Mouse (Mus musculus) kidney, postnatal 0 days (tissue): ENCODE data around the gene Lyar. TPM values are rescaled to one million over a fixed set of nuclear protein-coding genes. Genes with fewer than 3 reads are reported as not detected.
A peak's percentile ranks its signal among the peaks of the same experiment; 100 is the strongest.

Experiments used
- ATAC-seq: fragments of 200-750 bp; cut with Nextera tagmentation; replicated peaks from 2 replicates; pipeline ENCODE4 v1.8.0; 2017; ENCODE audit warnings: low read depth, moderate number of reproducible peaks, moderate TSS enrichment, moderate library complexity; ENCODE audit not compliant: low FRiP score
- DNase-seq: peaks from one replicate; pipeline ENCODE4 v3.0.0-alpha.2; 2016; ENCODE audit warnings: low spot score
- H3K27ac ChIP-seq: fragments of 300-500 bp; sonication (generic); 2 replicates; pipeline ENCODE4 v1.5.1; 2014; ENCODE audit warnings: mild to moderate bottlenecking
- H3K27me3 ChIP-seq: fragments of 300-500 bp; sonication (generic); 2 replicates; pipeline ENCODE4 v1.6.1; 2014; ENCODE audit warnings: low read length, mixed read lengths; ENCODE audit not compliant: insufficient read depth
- H3K36me3 ChIP-seq: fragments of 300-500 bp; sonication (generic); 2 replicates; pipeline ENCODE4 v1.6.1; 2014; ENCODE audit warnings: low read length, mixed read lengths; ENCODE audit not compliant: insufficient read depth
- H3K4me1 ChIP-seq: fragments of 300-500 bp; sonication (generic); replicated peaks from 2 replicates; pipeline ENCODE4 v1.6.1; 2014; ENCODE audit warnings: antibody characterized with exemption, low read length, mixed read lengths; ENCODE audit not compliant: insufficient read depth
- H3K4me2 ChIP-seq: fragments of 300-500 bp; sonication (generic); 2 replicates; pipeline ENCODE4 v1.6.1; 2014; ENCODE audit warnings: mild to moderate bottlenecking, low read length, moderate library complexity, mixed read lengths
- H3K4me3 ChIP-seq: fragments of 300-500 bp; sonication (generic); replicated peaks from 2 replicates; pipeline ENCODE4 v1.5.1; 2014; ENCODE audit warnings: low read depth, low read length
- H3K9ac ChIP-seq: fragments of 300-500 bp; sonication (generic); 2 replicates; pipeline ENCODE4 v1.6.1; 2014; ENCODE audit warnings: low read depth, low read length
- H3K9me3 ChIP-seq: fragments of 300-500 bp; sonication (generic); replicated peaks from 2 replicates; pipeline ENCODE4 v1.6.1; 2016; ENCODE audit warnings: low read length, inconsistent platforms, mixed read lengths
- CTCF ChIP-seq: IDR thresholded peaks from 2 replicates; pipeline ENCODE4 v1.5.1; 2016; ENCODE audit warnings: antibody characterized with exemption, low read depth, mild to moderate bottlenecking, moderate library complexity
- WGBS: fragments of 180-500 bp; shearing (Covaris S2); extraction: QIAGEN DNeasy Blood & Tissue Kit; methylation state at CpG from one replicate; pipeline ENCODE4 v1.1.7; 2014; 5-methylcytosine and 5-hydroxymethylcytosine counted together
- polyA plus RNA-seq: library from polyadenylated mRNA; unstranded; fragments of >200 nt; fragmentation: Nextera tagmentation; extraction: Ambion mirVana; gene quantifications from 2 replicates; pipeline ENCODE4 v1.2.1, GENCODE M21; 2015

Gene Lyar
- polyA plus RNA-seq, 1 experiment from 2014 or later: 86.9 TPM

- H3K4me3 ChIP-seq: no peak overlapping the region
- H3K4me2 ChIP-seq: no peak overlapping the region
- H3K9me3 ChIP-seq: no peaks in the 10 kb centered on the region
- H3K36me3 ChIP-seq: peaks cover 31% of the 10 kb centered on the region
- H3K27ac ChIP-seq: no peak overlapping the region
- TF ChIP-seq CTCF: no peak
- ATAC-seq (no peak), DNase-seq (no peak)
- no peaks in the 10 kb centered on the region for H3K4me1 ChIP-seq
- H3K9ac ChIP-seq: no peak overlapping the region
- H3K27me3 ChIP-seq: no peaks in the 10 kb centered on the region
- WGBS: 87% methylated on average over 8 of the region's 8 CpGs
Observed at GRCm38 (mm10) chr5:38211691-38212090, 8.6 kb upstream of the Lyar start.

GRCm38 (mm10) chr5:38213009-38213408, 7.3 kb upstream of the Lyar start:
- peaks cover 31% of the 10 kb centered on the region for H3K36me3 ChIP-seq
- H3K4me2 ChIP-seq: no peak overlapping the region
- no peak overlapping the region for H3K4me3 ChIP-seq
- no peaks in the 10 kb centered on the region for H3K4me1 ChIP-seq
- TF ChIP-seq CTCF: no peak
- H3K9me3 ChIP-seq: no peaks in the 10 kb centered on the region
- DNase-seq (no peak), ATAC-seq (no peak)
- H3K9ac ChIP-seq: no peak overlapping the region
- WGBS: 79% methylated on average over 6 of the region's 6 CpGs
- H3K27me3 ChIP-seq: no peaks in the 10 kb centered on the region
- H3K27ac ChIP-seq: no peak overlapping the region

- H3K4me1 ChIP-seq: peaks cover 11% of the 10 kb centered on the region; the same call in 1 of the 2 replicates
- peak overlapping the region; percentile 62 for H3K27ac ChIP-seq
- H3K9me3 ChIP-seq: no peaks in the 10 kb centered on the region
- WGBS: under 1% methylated on average over 34 of the region's 35 CpGs
- no peaks in the 10 kb centered on the region for H3K36me3 ChIP-seq
- H3K4me3 ChIP-seq: peak overlapping the region; percentile 80
- ATAC-seq (no peak; the same call in 1 of the 2 replicates), DNase-seq (peak; percentile 37)
- peak overlapping the region; percentile 78 for H3K9ac ChIP-seq
- H3K27me3 ChIP-seq: no peaks in the 10 kb centered on the region
- TF ChIP-seq CTCF: 0 out of 2 replicates have a peak, but pooled peaks have one; percentile 1
- H3K4me2 ChIP-seq: peak overlapping the region; percentile 91
Observed at GRCm38 (mm10) chr5:38219771-38220307, 431 bp upstream of the Lyar start.

- Histone ChIP-seq H3K27me3 (no peaks in the 10 kb centered on the region), H3K9ac (no peak overlapping the region), H3K4me3 (no peak overlapping the region), H3K4me2 (no peak overlapping the region), H3K9me3 (no peaks in the 10 kb centered on the region), H3K27ac (no peak overlapping the region), H3K4me1 (no peaks in the 10 kb centered on the region), H3K36me3 (peaks cover 26% of the 10 kb centered on the region; the same call in 1 of the 2 replicates)
- ATAC-seq (no peak; the same call in 1 of the 2 replicates), DNase-seq (peak; percentile 49)
- WGBS: 71% methylated on average over 4 of the region's 4 CpGs
- peak; percentile 72 for TF ChIP-seq CTCF
Observed at GRCm38 (mm10) chr5:38235422-38235821, 15.2 kb downstream of the Lyar start.

- peaks cover 15% of the 10 kb centered on the region; the same call in 1 of the 2 replicates for H3K36me3 ChIP-seq
- WGBS: 90% methylated on average over 2 of the region's 2 CpGs
- peak; percentile 26; the same call in 1 of the 2 replicates for TF ChIP-seq CTCF
Observed at GRCm38 (mm10) chr5:38236627-38237026, 16.4 kb downstream of the Lyar start.

GRCm38 (mm10) chr5:38240727-38241472, 20.6 kb downstream of the Lyar start:
- no peak for TF ChIP-seq CTCF
- H3K4me2 ChIP-seq: no peak overlapping the region
- H3K27me3 ChIP-seq: no peaks in the 10 kb centered on the region
- no peaks in the 10 kb centered on the region for H3K36me3 ChIP-seq
- 17% methylated on average over 5 of the region's 5 CpGs for WGBS
- H3K4me1 ChIP-seq: no peaks in the 10 kb centered on the region
- no peak overlapping the region for H3K9ac ChIP-seq
- H3K27ac ChIP-seq: no peak overlapping the region
- DNase-seq: peak; percentile 27
- H3K4me3 ChIP-seq: no peak overlapping the region
- H3K9me3 ChIP-seq: no peaks in the 10 kb centered on the region
- ATAC-seq: peak; percentile 33; the same call in 1 of the 2 replicates

More at GRCm38 (mm10) chr5:38236627-38237026, 16.4 kb downstream of the Lyar start:
- no peak overlapping the region for H3K9ac ChIP-seq
- H3K27me3 ChIP-seq: no peaks in the 10 kb centered on the region
- no peak overlapping the region for H3K4me3 ChIP-seq
- no peaks in the 10 kb centered on the region for H3K9me3 ChIP-seq
- DNase-seq (no peak), ATAC-seq (no peak)
- H3K27ac ChIP-seq: no peak overlapping the region
- H3K4me2 ChIP-seq: no peak overlapping the region
- no peaks in the 10 kb centered on the region for H3K4me1 ChIP-seq
